Mouse (Mus musculus) heart, adult 8-10 months (tissue): Measurements from ENCODE around the gene Ccdc155. TPM values are rescaled to one million over a fixed set of nuclear protein-coding genes. Genes with fewer than 3 reads are reported as not detected.

Experiments used
- DNase-seq: peaks from one replicate; pipeline ENCODE4 v3.0.0; 2022; ENCODE audit warnings: low spot score
- microRNA-seq: library from miRNA; unstranded; fragments of <30 nt; microRNA quantifications from one replicate; pipeline ENCODE4 v1.2.0, GENCODE M21; 2022
- total RNA-seq, 4 experiments: library from RNA; stranded (reverse); gene quantifications; 2 replicates each; pipeline ENCODE4 v1.2.4; 2022

Gene Ccdc155
- total RNA-seq, 4 experiments from 2014 or later = not detected

DNA sequence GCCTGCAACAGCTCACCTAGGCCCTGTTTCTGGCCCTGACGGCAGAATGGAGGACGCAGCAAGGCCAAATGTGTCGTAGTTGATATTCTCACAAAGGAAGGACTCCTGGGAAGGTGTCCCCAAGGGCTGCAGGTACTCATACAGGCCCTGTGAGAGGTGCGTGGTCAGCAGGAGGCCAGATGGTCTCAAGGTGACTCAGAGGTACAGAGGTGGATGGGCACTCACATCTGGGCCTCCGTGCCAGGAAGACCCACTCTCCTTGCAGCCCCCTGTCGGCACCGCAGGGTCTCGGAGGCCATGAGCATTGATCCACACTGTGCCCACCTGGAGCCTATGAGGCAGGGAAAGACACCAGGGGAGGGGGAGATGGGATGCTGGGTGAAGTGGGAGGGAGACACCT is 59.2 kb downstream of the Ccdc155 start:
- DNase-seq = no peak

DNA sequence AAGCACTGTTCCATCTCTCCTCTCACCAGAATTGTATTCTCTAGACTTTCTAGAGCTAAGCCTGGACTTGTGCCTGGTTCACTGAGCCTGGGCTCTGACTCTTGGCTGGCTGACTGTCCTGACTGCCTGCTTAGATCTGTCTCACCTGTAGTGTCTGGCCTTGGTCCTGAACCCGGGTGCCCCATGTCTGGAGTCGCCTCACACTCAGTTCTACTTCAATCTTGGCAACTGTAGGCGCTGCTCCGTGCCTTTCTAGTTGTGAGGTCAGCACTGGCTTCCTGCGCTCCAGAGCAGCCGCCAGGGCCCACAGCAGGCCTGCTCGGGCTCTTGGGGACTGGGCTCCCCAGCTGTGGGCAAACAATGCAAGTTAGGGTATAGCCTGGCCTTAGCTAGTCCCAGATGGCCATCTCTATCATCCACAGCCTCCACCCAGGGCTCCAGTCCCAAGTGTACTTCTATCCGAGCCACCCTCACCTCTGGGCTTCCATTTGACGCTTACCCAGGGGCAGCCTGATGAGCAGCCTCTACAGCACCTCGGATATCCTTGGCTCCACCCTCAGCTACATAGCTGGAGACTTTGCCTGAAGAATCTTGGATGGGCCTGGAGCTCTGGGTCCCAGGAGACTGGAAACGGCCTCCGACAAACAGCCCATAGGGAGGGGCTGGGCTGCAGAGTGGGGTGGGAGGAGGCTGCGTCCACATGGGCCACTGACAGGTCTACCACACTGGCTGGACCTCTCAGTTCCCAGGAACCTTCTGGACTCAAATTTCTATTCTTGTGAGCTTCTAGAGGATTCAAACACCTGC is 60.1 kb downstream of the Ccdc155 start:
- no peak for DNase-seq

DNA sequence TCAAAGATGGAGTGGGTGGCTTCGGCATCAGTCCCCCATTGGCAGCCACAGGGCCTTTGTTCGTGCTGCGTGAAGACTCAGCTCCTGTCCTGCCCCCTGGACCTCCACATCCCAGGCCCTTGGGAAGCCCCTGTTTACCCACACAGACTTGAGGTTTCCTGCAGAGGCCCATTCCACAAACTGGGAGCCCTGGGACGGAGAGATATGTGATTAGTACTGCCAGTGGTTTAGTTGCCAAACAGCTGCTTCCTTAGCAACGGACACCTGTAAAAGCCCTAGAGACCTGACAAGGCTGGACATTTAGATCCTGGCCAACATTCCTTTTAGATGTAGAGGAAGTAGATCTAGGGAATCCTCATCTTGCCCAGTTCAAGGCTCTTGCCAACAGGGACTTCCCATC is 62.8 kb downstream of the Ccdc155 start:
- DNase-seq = no peak

DNA sequence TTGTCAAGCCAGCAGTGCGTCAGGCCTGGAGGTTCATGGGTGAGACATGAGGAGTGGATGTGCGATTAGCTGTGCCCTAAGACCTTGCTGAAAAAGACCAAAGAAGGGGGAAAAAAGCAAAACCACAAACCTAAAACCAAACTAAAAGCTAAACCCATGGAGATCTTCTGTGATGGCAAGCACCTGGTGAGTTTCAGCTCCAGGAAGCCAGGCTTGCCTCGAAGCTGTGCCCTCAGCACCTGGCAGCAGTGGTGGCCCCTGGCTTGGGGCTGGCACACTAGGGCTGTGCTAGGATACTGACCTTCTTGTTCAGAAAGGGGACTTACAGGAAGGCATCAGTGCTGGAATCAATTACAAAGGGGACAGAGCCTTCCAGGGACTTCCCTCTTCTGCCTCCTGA is 63.4 kb downstream of the Ccdc155 start:
- DNase-seq = no peak

DNA sequence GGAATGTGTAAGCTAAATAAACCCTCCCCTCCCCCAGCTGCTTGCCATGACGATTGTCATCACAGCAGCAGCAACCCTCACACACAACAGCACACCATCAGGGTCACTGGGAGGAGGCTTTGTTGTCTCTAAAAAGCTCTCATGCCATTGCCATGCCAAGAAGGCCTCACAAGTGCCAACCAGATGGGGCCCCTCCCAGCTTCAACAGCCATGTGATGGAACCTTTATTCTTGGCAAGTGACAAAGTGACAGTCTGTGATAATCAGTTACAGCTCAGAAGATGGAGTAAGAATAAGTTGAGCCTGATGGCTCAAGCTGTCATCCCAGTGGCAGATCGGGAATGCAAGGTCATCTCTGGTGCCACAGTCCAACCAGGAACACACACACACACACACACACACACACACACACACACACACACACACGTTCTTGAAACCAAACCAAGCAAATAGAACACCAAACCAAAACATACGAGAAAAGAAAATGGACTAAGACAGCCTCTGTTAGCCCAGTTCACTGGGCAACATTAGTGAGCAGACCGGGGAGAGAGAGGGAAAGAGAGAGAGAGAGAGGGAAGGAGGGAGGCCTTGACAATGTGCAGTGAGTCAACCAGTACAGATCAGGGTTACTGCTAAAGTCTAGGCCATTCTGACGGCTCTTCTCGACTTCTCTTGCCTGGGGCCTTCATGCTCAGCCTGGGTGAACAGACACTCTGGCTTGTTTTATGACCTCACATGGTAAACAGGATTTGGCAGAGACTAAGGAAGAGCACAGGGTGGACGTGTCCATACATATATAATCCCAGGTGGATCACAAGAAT is 64.6 kb downstream of the Ccdc155 start:
- no peak for DNase-seq

DNA sequence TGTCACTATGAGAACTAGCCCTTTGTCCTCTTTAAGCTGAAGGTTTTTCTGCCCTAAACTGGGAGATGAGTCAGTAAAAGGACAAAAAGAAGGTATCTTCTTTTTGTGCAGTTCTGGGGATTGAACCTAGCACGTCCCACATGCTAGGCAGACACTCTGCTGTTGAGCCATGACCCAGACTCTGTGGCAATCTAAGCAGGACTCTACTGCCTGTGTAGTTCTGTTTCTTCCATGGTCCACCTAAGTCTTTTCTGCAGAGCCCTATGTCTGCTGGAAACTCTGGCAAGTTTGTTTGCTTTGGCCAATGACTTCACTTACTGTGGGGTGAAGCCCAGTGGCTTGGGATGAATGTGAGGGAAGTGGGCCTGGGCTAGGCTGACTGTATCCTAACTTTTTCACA is 66.3 kb downstream of the Ccdc155 start:
- no peak for DNase-seq

DNA sequence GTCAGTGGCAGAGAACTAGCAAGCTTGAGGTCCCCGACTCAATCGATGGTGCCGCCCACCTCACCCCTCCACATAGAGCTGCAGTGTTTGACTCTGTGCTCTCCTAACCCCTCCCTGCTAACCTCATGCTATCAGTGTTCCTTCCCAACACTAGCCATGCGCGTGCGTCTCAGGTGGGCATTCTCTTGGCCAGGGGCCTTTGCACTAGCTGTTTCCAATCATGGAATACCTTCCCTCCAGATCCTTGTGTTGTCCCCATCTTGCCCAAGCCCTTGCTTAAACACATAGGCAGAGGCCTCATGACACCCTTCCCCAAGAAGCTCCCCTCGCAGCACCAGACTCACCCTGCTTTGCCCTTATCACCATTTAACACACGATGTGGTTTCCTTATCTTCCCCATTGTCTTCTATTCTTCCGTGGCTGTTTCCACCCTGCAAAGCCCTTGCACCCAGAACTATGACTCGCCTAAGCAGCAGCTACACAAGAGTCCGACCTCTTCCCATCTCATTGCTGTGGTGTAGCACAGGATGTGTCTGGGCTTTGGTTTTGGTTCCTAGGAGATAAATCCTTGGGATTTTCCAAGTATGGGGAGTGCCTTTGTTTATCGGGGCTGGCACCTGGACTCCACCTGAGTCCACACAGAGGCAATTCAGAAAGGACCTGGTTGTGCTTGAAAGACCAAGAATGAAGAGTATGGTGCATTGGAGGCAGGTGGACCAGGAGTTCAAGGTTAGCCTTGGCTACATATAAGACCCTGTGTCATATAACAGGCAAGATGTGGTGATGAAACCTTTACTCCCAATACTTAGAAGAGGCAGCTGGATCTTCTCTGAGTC is 67.3 kb downstream of the Ccdc155 start:
- no peak for DNase-seq

DNA sequence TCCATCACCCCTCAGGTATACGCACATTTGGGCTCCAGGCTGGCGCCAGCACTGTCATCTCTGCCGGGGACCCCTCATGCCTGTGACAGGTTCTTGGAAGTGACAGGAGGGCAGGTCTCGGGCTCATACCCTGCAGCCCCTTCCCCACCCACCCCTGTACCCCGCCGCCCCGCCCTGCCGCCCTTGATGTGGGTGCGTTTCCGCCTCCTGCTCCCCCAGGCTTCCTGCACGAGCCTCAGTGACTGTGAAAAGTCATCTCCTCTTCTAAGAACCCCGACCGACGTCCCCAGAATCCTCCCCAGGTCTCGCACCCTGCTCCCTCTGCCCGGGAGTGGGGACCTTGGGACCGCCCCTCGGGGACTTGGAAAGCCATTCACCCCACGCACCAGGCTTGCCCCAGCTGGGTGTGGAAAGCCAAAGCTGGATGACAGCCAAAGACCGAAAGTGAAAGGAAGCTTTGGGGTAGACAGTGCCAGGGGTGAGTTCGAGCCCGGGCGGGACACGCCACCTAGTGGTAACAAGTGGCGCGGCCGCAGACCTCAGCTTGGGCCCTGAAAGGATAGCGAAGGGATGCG is 68.6 kb downstream of the Ccdc155 start, which contains the start of the genes Gm45713 and Flt3l:
Gm45713 (minus strand) TSS at position 239 of the 575 bp plus-strand sequence.
Flt3l (minus strand) TSS at position 440 of the 575 bp plus-strand sequence.
- DNase-seq = peak; percentile 97

DNA sequence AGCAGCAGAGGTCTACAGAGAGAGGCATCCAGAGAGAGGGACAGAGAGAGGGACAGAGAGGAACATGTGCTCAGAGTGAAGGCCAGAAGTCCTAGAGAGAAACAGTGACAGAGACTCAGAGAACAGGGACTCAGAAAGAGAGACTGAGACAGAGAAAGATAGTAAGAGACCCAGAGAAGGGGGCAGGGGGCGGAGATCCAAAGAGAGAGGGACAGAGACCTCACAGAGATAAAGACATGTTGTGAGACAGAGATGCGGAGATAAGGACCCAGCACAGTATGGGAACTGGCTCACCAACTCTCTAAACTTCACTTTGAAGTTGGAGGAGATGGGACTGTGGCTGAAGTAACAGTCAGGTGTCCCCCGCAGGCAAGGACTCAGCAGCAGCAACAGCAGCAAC is 69.3 kb downstream of the Ccdc155 start:
- no peak for DNase-seq

DNA sequence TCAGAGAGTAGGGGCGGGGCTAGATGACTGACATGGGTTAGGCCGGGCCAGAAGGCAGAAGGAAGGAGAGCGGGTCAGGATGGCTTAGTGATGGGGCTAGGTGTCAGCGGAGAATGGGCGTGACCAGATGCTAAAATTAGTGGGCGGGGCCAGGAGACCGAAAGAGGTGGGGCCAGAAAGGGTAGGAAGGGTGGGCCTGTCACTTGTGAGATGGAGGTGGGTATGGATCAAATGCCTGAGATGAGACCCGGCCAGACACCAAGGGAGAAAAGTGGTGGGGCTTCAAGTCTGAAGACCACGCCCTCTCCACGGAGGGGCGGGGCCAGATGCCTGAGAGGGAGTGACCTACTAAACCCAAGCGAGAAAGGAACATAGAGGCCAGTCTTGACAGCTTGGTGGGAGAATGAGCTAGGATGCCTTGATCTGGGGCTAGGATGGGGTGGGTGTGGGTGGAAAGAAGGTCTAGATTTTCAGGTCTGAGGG is 70.1 kb downstream of the Ccdc155 start:
- DNase-seq = no peak

Small RNA genes lying within 50 kb of the gene (microRNA-seq; reads per million reads assigned to microRNA genes)
- gene Mir7055 = not detected

Other genes starting within 250 kb of the Ccdc155 start
- 1 to 10 TPM; 1.4 to 2.7 (median 1.8) TPM for gene Cpt1c, start 230.0 kb downstream of the Ccdc155 start, total RNA-seq
- 100 to 1,000 TPM in 2 of 4 experiments, 10 to 100 TPM in 2; 88.3 to 107 (median 102) TPM for gene Prmt1, start 218.3 kb downstream of the Ccdc155 start, total RNA-seq
- gene Irf3, start 207.2 kb downstream of the Ccdc155 start, total RNA-seq = 10 to 100 TPM; 23.2 to 31.9 (median 27.0) TPM
- 10 to 100 TPM in 3 of 4 experiments, 1 to 10 TPM in 1; 8.6 to 13.5 (median 11.0) TPM for gene Bcl2l12, start 206.2 kb downstream of the Ccdc155 start, total RNA-seq
- 10 to 100 TPM; 46.8 to 56.2 (median 49.7) TPM for gene Scaf1, start 188.5 kb downstream of the Ccdc155 start, total RNA-seq
- 10 to 100 TPM; 40.2 to 49.8 (median 44.1) TPM for gene Rras, start 186.9 kb downstream of the Ccdc155 start, total RNA-seq
- 10 to 100 TPM; 22.4 to 26.3 (median 24.9) TPM for gene Prr12, start 152.0 kb downstream of the Ccdc155 start, total RNA-seq
- gene Nosip, start 142.5 kb downstream of the Ccdc155 start, total RNA-seq = 10 to 100 TPM; 30.6 to 33.8 (median 32.7) TPM
- gene Prrg2, start 142.2 kb downstream of the Ccdc155 start, total RNA-seq = 1 to 10 TPM; 5.6 to 7.8 (median 6.7) TPM
- 10 to 100 TPM; 17.8 to 27.4 (median 21.4) TPM for gene Rcn3, start 112.7 kb downstream of the Ccdc155 start, total RNA-seq
- 10 to 100 TPM; 65.6 to 77.1 (median 67.5) TPM for gene Fcgrt, start 101.0 kb downstream of the Ccdc155 start, total RNA-seq
- gene Rps11, start 80.5 kb downstream of the Ccdc155 start, total RNA-seq = 100 to 1,000 TPM; 572 to 626 (median 604) TPM
- gene Rpl13a, start 76.1 kb downstream of the Ccdc155 start, total RNA-seq = 100 to 1,000 TPM; 580 to 769 (median 686) TPM
- 1 to 10 TPM in 1 of 4 experiments, not detected in 3; 1.7 TPM for gene Gm45713, start 68.7 kb downstream of the Ccdc155 start, total RNA-seq
- gene Flt3l, start 68.5 kb downstream of the Ccdc155 start, total RNA-seq = 1 to 10 TPM; 6.1 to 7.9 (median 6.5) TPM
- 10 to 100 TPM; 40.4 to 50.5 (median 48.0) TPM for gene Pih1d1, start 50.6 kb downstream of the Ccdc155 start, total RNA-seq
- gene Aldh16a1, start 50.3 kb downstream of the Ccdc155 start, total RNA-seq = 10 to 100 TPM; 24.9 to 36.9 (median 29.2) TPM
- gene Slc17a7, start 40.9 kb downstream of the Ccdc155 start, total RNA-seq = 10 to 100 TPM; 32.0 to 50.7 (median 41.1) TPM
- gene Gfy, start 25.3 kb downstream of the Ccdc155 start, total RNA-seq = not detected
- gene Pth2, start 23.9 kb downstream of the Ccdc155 start, total RNA-seq = not detected
- gene Dkkl1, start 7.3 kb upstream of the Ccdc155 start, total RNA-seq = not detected
- gene Tead2, start 10.9 kb upstream of the Ccdc155 start, total RNA-seq = 10 to 100 TPM in 1 of 4 experiments, 1 to 10 TPM in 3; 6.2 to 10.4 (median 8.0) TPM
- gene Cd37, start 34.2 kb upstream of the Ccdc155 start, total RNA-seq = 1 to 10 TPM; 2.1 to 5.8 (median 3.0) TPM
- gene Slc6a16, start 36.2 kb upstream of the Ccdc155 start, total RNA-seq = not detected
- gene Slc6a21, start 72.6 kb upstream of the Ccdc155 start, total RNA-seq = not detected
- gene Trpm4, start 128.9 kb upstream of the Ccdc155 start, total RNA-seq = 10 to 100 TPM; 23.8 to 36.3 (median 25.4) TPM
- gene Hrc, start 130.4 kb upstream of the Ccdc155 start, total RNA-seq = 1,000 to 10,000 TPM; 1,032 to 1,216 (median 1,081) TPM
- under 1 TPM; 0.11 to 0.33 (median 0.20) TPM for gene Ppfia3, start 162.1 kb upstream of the Ccdc155 start, total RNA-seq
- gene Lin7b, start 165.7 kb upstream of the Ccdc155 start, total RNA-seq = 1 to 10 TPM; 1.0 to 1.5 (median 1.3) TPM
- 100 to 1,000 TPM in 1 of 4 experiments, 10 to 100 TPM in 3; 68.3 to 107 (median 86.7) TPM for gene Snrnp70, start 190.8 kb upstream of the Ccdc155 start, total RNA-seq
- 1 to 10 TPM; 5.5 to 8.0 (median 6.9) TPM for gene Kcna7, start 200.8 kb upstream of the Ccdc155 start, total RNA-seq
- under 1 TPM; 0.30 to 0.50 (median 0.36) TPM for gene Ntf5, start 208.8 kb upstream of the Ccdc155 start, total RNA-seq
- not detected for gene Lhb, start 215.9 kb upstream of the Ccdc155 start, total RNA-seq
- gene Gys1, start 230.0 kb upstream of the Ccdc155 start, total RNA-seq = 100 to 1,000 TPM; 106 to 122 (median 112) TPM
- 10 to 100 TPM; 23.1 to 31.5 (median 26.8) TPM for gene Ruvbl2, start 233.2 kb upstream of the Ccdc155 start, total RNA-seq